Mouse (Mus musculus): Measurements from ENCODE around the gene Kcnip1. TPM values are rescaled to one million over a fixed set of nuclear protein-coding genes. Genes with fewer than 3 reads are reported as not detected.
A peak's percentile ranks its signal among the peaks of the same experiment; 100 is the strongest.

Gene Kcnip1
- total RNA-seq (2015; ENCODE audit: low replicate concordance) (not detected in 2 replicates), total RNA-seq (2017; ENCODE audit: low replicate concordance) (not detected in 2 replicates)

GRCm38 (mm10) chr11:33992938-33993337, at the start of gene Kcnip1:
Gene Kcnip1, minus strand, starts transcription at chr11:33993152.
- no peak for ATAC-seq (replicated peaks; ENCODE audit: low FRiP score, poor library complexity, severe bottlenecking)

- ATAC-seq (replicated peaks; ENCODE audit: low FRiP score, poor library complexity, severe bottlenecking): no peak
Measured at GRCm38 (mm10) chr11:34040061-34040460, 47.1 kb upstream of the Kcnip1 start.

- no peak for ATAC-seq (replicated peaks; ENCODE audit: low FRiP score, poor library complexity, severe bottlenecking)
Measured at GRCm38 (mm10) chr11:34035909-34036658, 43.1 kb upstream of the Kcnip1 start.

- no peak for ATAC-seq (replicated peaks; ENCODE audit: low FRiP score, poor library complexity, severe bottlenecking)
Measured at GRCm38 (mm10) chr11:34034794-34035193, 41.8 kb upstream of the Kcnip1 start.

- ATAC-seq (replicated peaks; ENCODE audit: low FRiP score, poor library complexity, severe bottlenecking): no peak
Measured at GRCm38 (mm10) chr11:34034008-34034505, 41.1 kb upstream of the Kcnip1 start.

- no peak for ATAC-seq (replicated peaks; ENCODE audit: low FRiP score, poor library complexity, severe bottlenecking)
Measured at GRCm38 (mm10) chr11:34031015-34031805, 38.3 kb upstream of the Kcnip1 start.

- no peak for ATAC-seq (replicated peaks; ENCODE audit: low FRiP score, poor library complexity, severe bottlenecking)
Measured at GRCm38 (mm10) chr11:34029658-34030057, 36.7 kb upstream of the Kcnip1 start.

GRCm38 (mm10) chr11:34025091-34025490, 32.1 kb upstream of the Kcnip1 start:
- ATAC-seq (replicated peaks; ENCODE audit: low FRiP score, poor library complexity, severe bottlenecking): no peak

GRCm38 (mm10) chr11:34012007-34012652, 19.2 kb upstream of the Kcnip1 start:
- no peak for ATAC-seq (replicated peaks; ENCODE audit: low FRiP score, poor library complexity, severe bottlenecking)

GRCm38 (mm10) chr11:34010859-34011172, 17.9 kb upstream of the Kcnip1 start:
- no peak for ATAC-seq (replicated peaks; ENCODE audit: low FRiP score, poor library complexity, severe bottlenecking)

- ATAC-seq (replicated peaks; ENCODE audit: low FRiP score, poor library complexity, severe bottlenecking): no peak
Measured at GRCm38 (mm10) chr11:34010133-34010858, 17.3 kb upstream of the Kcnip1 start.

GRCm38 (mm10) chr11:34009316-34010087, 16.6 kb upstream of the Kcnip1 start:
- ATAC-seq (replicated peaks; ENCODE audit: low FRiP score, poor library complexity, severe bottlenecking): no peak

- peak; percentile 69 for ATAC-seq (replicated peaks; ENCODE audit: low FRiP score, poor library complexity, severe bottlenecking)
Measured at GRCm38 (mm10) chr11:34008702-34009101, 15.8 kb upstream of the Kcnip1 start.

GRCm38 (mm10) chr11:34008214-34008613, 15.3 kb upstream of the Kcnip1 start:
- no peak for ATAC-seq (replicated peaks; ENCODE audit: low FRiP score, poor library complexity, severe bottlenecking)

- no peak for ATAC-seq (replicated peaks; ENCODE audit: low FRiP score, poor library complexity, severe bottlenecking)
Measured at GRCm38 (mm10) chr11:34007616-34008015, 14.7 kb upstream of the Kcnip1 start.

- ATAC-seq (replicated peaks; ENCODE audit: low FRiP score, poor library complexity, severe bottlenecking): no peak
Measured at GRCm38 (mm10) chr11:34002593-34002965, 9.6 kb upstream of the Kcnip1 start.

GRCm38 (mm10) chr11:34001938-34002592, 9.1 kb upstream of the Kcnip1 start:
- 0 out of 2 replicates have a peak, but pooled peaks have one; percentile 57 for ATAC-seq (replicated peaks; ENCODE audit: low FRiP score, poor library complexity, severe bottlenecking)

- ATAC-seq (replicated peaks; ENCODE audit: low FRiP score, poor library complexity, severe bottlenecking): no peak
Measured at GRCm38 (mm10) chr11:34000416-34000815, 7.5 kb upstream of the Kcnip1 start.

GRCm38 (mm10) chr11:33998244-33998643, 5.3 kb upstream of the Kcnip1 start:
- no peak for ATAC-seq (replicated peaks; ENCODE audit: low FRiP score, poor library complexity, severe bottlenecking)
